Comparison of ENCODE assay signal across 27 mouse cellular contexts in genomic region chr11:107400005-107400404, GRCm38 (mm10).
DNase-seq lines count a peak whose midpoint lies in the region; ATAC-seq and TF ChIP-seq lines count a peak whose summit lies in the region.
"Had no signal": no experiment of that assay in that cellular context is flagged by ENCODE, and none has a peak within 500 bp of the region (broad histone marks: within the 10 kb centered on the region; RNA-seq: fewer than 3 reads in every experiment).

No protein-coding gene starts in this region.

- 48% methylated on average over 10 of the region's 10 CpGs for whole genome bisulfite sequencing in kidney, embryonic 16.5 days
- 75% methylated on average over 10 of the region's 10 CpGs for WGBS in liver, postnatal 0 days (ENCODE audit: insufficient replicate concordance)

- H3K27ac ChIP-seq in kidney, embryonic 16.5 days (ENCODE audit: low read length) = no peak overlapping the region
- peak overlapping the region; percentile 53; the same call in 1 of the 2 replicates for H3K27ac ChIP-seq in liver, postnatal 0 days (ENCODE audit: low read depth)
- H3K27ac ChIP-seq: embryonic facial prominence, embryonic 15.5 days; forebrain, embryonic 12.5 days; heart, embryonic 13.5 days; hindbrain, embryonic 14.5 days; neural tube, embryonic 12.5 days had no signal

- peak; percentile 74 for DNase-seq in kidney, adult 18-20 months
- DNase-seq in kidney, adult 8-10 months = peak; percentile 81 to 83
- peak; percentile 73 to 86 for DNase-seq in kidney, postnatal 25 days
- no peak for DNase-seq in liver, postnatal 0 days
- no peak for DNase-seq in lung, postnatal 10 days
- DNase-seq: adrenal gland, postnatal 36 days; cerebellum, adult 2 months; cerebellum, postnatal 14 days; forebrain, postnatal 0 days; heart, postnatal 10 days; layer of hippocampus, postnatal 36 days; left cerebral cortex, postnatal 4 days; lung, embryonic 14.5 days; right cerebral cortex, adult 18-20 months; spleen, adult 18-20 months; thymus, adult 18-20 months; thymus, postnatal 25 days had no signal

- no peak overlapping the region for H3K9ac ChIP-seq in kidney, embryonic 16.5 days (replicated peaks; ENCODE audit: low read length)
- no peak overlapping the region for H3K9ac ChIP-seq in liver, postnatal 0 days (replicated peaks)
- H3K9ac ChIP-seq: embryonic facial prominence, embryonic 15.5 days; forebrain, embryonic 12.5 days; forebrain, postnatal 0 days; heart, embryonic 13.5 days; hindbrain, embryonic 14.5 days; lung, embryonic 14.5 days; neural tube, embryonic 12.5 days had no signal

- TF ChIP-seq CTCF in liver, postnatal 0 days (IDR thresholded peaks at IDR 0.05; ENCODE audit: low read depth) = no peak

- peaks cover 11% of the 10 kb centered on the region for H3K4me1 ChIP-seq in kidney, embryonic 16.5 days (ENCODE audit: insufficient read depth, low read length)
- H3K4me1 ChIP-seq in liver, postnatal 0 days (ENCODE audit: insufficient read depth) = peaks cover 56% of the 10 kb centered on the region

- H3K9me3 ChIP-seq in kidney, embryonic 16.5 days (ENCODE audit: low read length) = no peaks in the 10 kb centered on the region
- H3K9me3 ChIP-seq in liver, postnatal 0 days (ENCODE audit: low read length) = no peaks in the 10 kb centered on the region
- H3K9me3 ChIP-seq: embryonic facial prominence, embryonic 15.5 days; forebrain, embryonic 12.5 days; heart, embryonic 13.5 days; neural tube, embryonic 12.5 days had no signal

- H3K4me2 ChIP-seq in kidney, embryonic 16.5 days (replicated peaks; ENCODE audit: low read depth, low read length) = no peak overlapping the region
- no peak overlapping the region for H3K4me2 ChIP-seq in liver, postnatal 0 days (ENCODE audit: low read depth, low read length)
- H3K4me2 ChIP-seq: embryonic facial prominence, embryonic 15.5 days; forebrain, embryonic 12.5 days; heart, embryonic 13.5 days; hindbrain, embryonic 14.5 days; lung, embryonic 14.5 days; midbrain, embryonic 11.5 days; neural tube, embryonic 12.5 days had no signal

- no peak overlapping the region for H3K4me3 ChIP-seq in kidney, embryonic 16.5 days (ENCODE audit: low read length)
- H3K4me3 ChIP-seq in liver, postnatal 0 days (ENCODE audit: low read depth, low read length) = no peak overlapping the region
- H3K4me3 ChIP-seq: embryonic facial prominence, embryonic 15.5 days; forebrain, embryonic 12.5 days; heart, embryonic 13.5 days; neural tube, embryonic 12.5 days had no signal

- ATAC-seq in kidney, embryonic 16.5 days (ENCODE audit: low FRiP score, low TSS enrichment) = no peak
- ATAC-seq in liver, postnatal 0 days = no peak
- ATAC-seq in megakaryocyte progenitor cell, adult 5-6 weeks (replicated peaks; ENCODE audit: poor library complexity) = no peak
- ATAC-seq: forebrain, postnatal 0 days; midbrain, embryonic 16.5 days; Patski had no signal

- no peaks in the 10 kb centered on the region for H3K36me3 ChIP-seq in kidney, embryonic 16.5 days (ENCODE audit: insufficient read depth, low read length)
- H3K36me3 ChIP-seq in liver, postnatal 0 days (replicated peaks; ENCODE audit: insufficient read depth, low read length) = no peaks in the 10 kb centered on the region
- H3K36me3 ChIP-seq: embryonic facial prominence, embryonic 15.5 days; forebrain, embryonic 12.5 days; heart, embryonic 13.5 days; neural tube, embryonic 12.5 days had no signal

- TF ChIP-seq EP300 in liver, postnatal 0 days (IDR thresholded peaks at IDR 0.05; ENCODE audit: low read depth) = no peak

- no peaks in the 10 kb centered on the region for H3K27me3 ChIP-seq in kidney, embryonic 16.5 days (ENCODE audit: insufficient read depth, low read length)
- no peaks in the 10 kb centered on the region for H3K27me3 ChIP-seq in liver, postnatal 0 days (ENCODE audit: insufficient read depth, low read length)
- H3K27me3 ChIP-seq: embryonic facial prominence, embryonic 15.5 days; forebrain, embryonic 12.5 days; heart, embryonic 13.5 days; neural tube, embryonic 12.5 days; Patski had no signal

Comparison
In these comparisons a context has a peak if more than half of its experiments do, and no peak if none do; other contexts are left out.
1. DNase-seq: peak in kidney, adult 18-20 months (single experiment), kidney, adult 8-10 months (2 of 2) and kidney, postnatal 25 days (2 of 2); none in liver, postnatal 0 days (single experiment) and lung, postnatal 10 days (single experiment).